8 mouse cellular contexts compared by ENCODE assay signal in the genomic region with DNA sequence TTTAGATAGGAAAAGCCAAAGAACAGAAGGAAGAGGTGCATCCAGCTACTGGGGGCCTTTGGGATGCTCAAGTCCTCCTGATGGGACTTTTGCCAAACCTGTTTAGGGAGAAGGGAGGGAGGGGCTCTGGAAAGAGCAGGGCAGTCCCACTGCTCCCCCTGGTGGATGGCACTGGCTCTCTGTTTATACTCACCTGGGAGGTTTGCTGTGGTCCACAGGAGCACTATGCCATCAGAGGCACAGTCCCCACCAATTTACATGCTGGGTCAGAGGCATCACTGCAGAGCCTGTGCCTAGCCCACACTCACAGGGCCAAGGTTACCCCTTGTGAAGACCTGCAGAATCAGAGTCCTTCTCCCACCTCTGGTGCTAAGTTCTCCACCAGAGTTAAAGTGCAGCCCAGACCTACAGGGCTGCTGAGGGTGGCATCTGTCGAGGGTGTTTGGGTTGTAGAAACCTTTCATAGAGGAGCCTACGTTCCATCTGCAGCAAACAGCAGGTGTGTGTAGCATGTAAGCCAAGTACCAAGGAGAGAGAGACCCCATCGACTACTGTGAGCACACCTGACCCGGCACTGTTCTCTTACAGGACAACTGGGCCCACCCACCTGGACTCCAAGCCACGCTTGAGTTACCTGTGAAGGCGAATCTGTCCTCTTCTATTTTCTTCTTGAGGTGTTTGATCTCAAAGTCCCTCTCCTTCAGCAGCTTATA. TPM values are rescaled to one million over a fixed set of nuclear protein-coding genes. Genes with fewer than 3 reads are reported as not detected.
A peak's percentile ranks its signal among the peaks of the same experiment; 100 is the strongest.
DNase-seq lines count a peak whose midpoint lies in the region; ATAC-seq and TF ChIP-seq lines count a peak whose summit lies in the region.

No protein-coding gene starts in this region.

- no peak overlapping the region for H3K4me3 ChIP-seq in heart, embryonic 11.5 days (ENCODE audit: low read depth, low read length)
- H3K4me3 ChIP-seq in testis, adult 2 months (ENCODE audit: control insufficient read depth, low read depth, low read length): no peak overlapping the region
- H3K4me3 ChIP-seq in kidney, adult 2 months (ENCODE audit: insufficient read depth, low read depth, low read length): no peak overlapping the region

- DNase-seq in heart, adult 11 months: peak; percentile 90
- DNase-seq in testis, postnatal 14 days (ENCODE audit: low spot score): no peak
- peak; percentile 53 to 74 for DNase-seq in cerebellum, postnatal 14 days
- DNase-seq in kidney, adult 2 months: peak; percentile 59
- peak; percentile 69 for DNase-seq in lung, postnatal 36 days
- peak; percentile 18 to 58 for DNase-seq in thymus, postnatal 10 days (ENCODE audit: low spot score in 2 of 2)

- WGBS in heart, embryonic 11.5 days (ENCODE audit: insufficient replicate concordance): 67% methylated on average over 6 of the region's 6 CpGs
- 69% methylated on average over 6 of the region's 6 CpGs for WGBS in kidney, adult 2 months

- peak; percentile 37; the same call in 1 of the 2 replicates for TF ChIP-seq CTCF in testis, adult 2 months (IDR thresholded peaks at IDR 0.05; ENCODE audit: control insufficient read depth, insufficient read depth, insufficient replicate concordance, low read depth, low read length)
- peak; percentile 71 for TF ChIP-seq CTCF in kidney, adult 2 months (conservative IDR thresholded peaks at IDR 0.05; ENCODE audit: insufficient read depth, insufficient read length, low read depth, low read length)

- H3K4me1 ChIP-seq in heart, embryonic 11.5 days (ENCODE audit: control insufficient read depth, insufficient read depth, low read length): no peaks in the 10 kb centered on the region
- H3K4me1 ChIP-seq in testis, adult 2 months (ENCODE audit: control insufficient read depth, insufficient read depth, low read length): no peaks in the 10 kb centered on the region
- H3K4me1 ChIP-seq in kidney, adult 2 months (ENCODE audit: control insufficient read depth, insufficient read depth, low read length): no peaks in the 10 kb centered on the region

- no peaks in the 10 kb centered on the region for H3K27me3 ChIP-seq in heart, embryonic 11.5 days (ENCODE audit: control insufficient read depth, insufficient read depth, low read length)
- no peaks in the 10 kb centered on the region for H3K27me3 ChIP-seq in testis, adult 2 months (ENCODE audit: control insufficient read depth, insufficient read depth, low read length)
- H3K27me3 ChIP-seq in kidney, adult 2 months (replicated peaks; ENCODE audit: control insufficient read depth, insufficient read depth, low read length): no peaks in the 10 kb centered on the region

- no peak for ATAC-seq in heart, embryonic 11.5 days (replicated peaks; ENCODE audit: insufficient number of reproducible peaks, low FRiP score, low TSS enrichment)

- H3K27ac ChIP-seq in heart, embryonic 11.5 days (ENCODE audit: low read depth, low read length): no peak overlapping the region
- no peak overlapping the region for H3K27ac ChIP-seq in testis, adult 2 months (ENCODE audit: control insufficient read depth, insufficient read depth, low read depth, low read length)
- H3K27ac ChIP-seq in kidney, adult 2 months (ENCODE audit: insufficient read depth, low read depth, low read length): no peak overlapping the region

- no peaks in the 10 kb centered on the region for H3K9me3 ChIP-seq in heart, embryonic 11.5 days (replicated peaks; ENCODE audit: control insufficient read depth, low read length)

- H3K9ac ChIP-seq in heart, embryonic 11.5 days (ENCODE audit: low read depth, low read length): no peak overlapping the region

- H3K36me3 ChIP-seq in heart, embryonic 11.5 days (ENCODE audit: control insufficient read depth, insufficient read depth, low read length): no peaks in the 10 kb centered on the region
- no peaks in the 10 kb centered on the region; the same call in 1 of the 2 replicates for H3K36me3 ChIP-seq in testis, adult 2 months (ENCODE audit: control insufficient read depth, insufficient read depth, low read length)
- H3K36me3 ChIP-seq in kidney, adult 2 months (ENCODE audit: control insufficient read depth, insufficient read depth, low read length): no peaks in the 10 kb centered on the region

- no peak overlapping the region for H3K4me2 ChIP-seq in heart, embryonic 11.5 days

- TF ChIP-seq POLR2A in testis, adult 2 months (IDR thresholded peaks at IDR 0.05; ENCODE audit: control insufficient read depth, low read depth, low read length): no peak
- no peak for TF ChIP-seq POLR2A in kidney, adult 2 months (IDR thresholded peaks at IDR 0.05; ENCODE audit: low read depth, low read length)

RNA-seq across cellular contexts. Expression of a gene that starts 8.9 kb away (rescaled TPM):
- polyA plus RNA-seq in heart, embryonic 11.5 days (2014; fragmentation: Nextera tagmentation; extraction: Ambion mirVana): 0.23 TPM in 1 of 2 replicates, not detected in the other
- polyA plus RNA-seq in testis, adult 2 months (2012; rRNA removed): 109 and 125 TPM in 2 replicates
- 0.30 TPM in 2 replicates for polyA plus RNA-seq in kidney, adult 2 months (2012; rRNA removed)

RNA-seq across cellular contexts. Expression of a gene that starts 27.8 kb away (rescaled TPM):
- 241 and 243 TPM in 2 replicates for polyA plus RNA-seq in heart, embryonic 11.5 days (2014; fragmentation: Nextera tagmentation; extraction: Ambion mirVana)
- polyA plus RNA-seq in testis, adult 2 months (2012; rRNA removed): 42.4 and 43.9 TPM in 2 replicates
- polyA plus RNA-seq in kidney, adult 2 months (2012; rRNA removed): 22.7 and 36.6 TPM in 2 replicates

RNA-seq across cellular contexts. Expression of a gene that starts 38.1 kb away (rescaled TPM):
- 3.6 and 4.8 TPM in 2 replicates for polyA plus RNA-seq in heart, embryonic 11.5 days (2014; fragmentation: Nextera tagmentation; extraction: Ambion mirVana)
- polyA plus RNA-seq in testis, adult 2 months (2012; rRNA removed): 19.8 and 21.3 TPM in 2 replicates
- polyA plus RNA-seq in kidney, adult 2 months (2012; rRNA removed): 19.1 and 22.5 TPM in 2 replicates

RNA-seq across cellular contexts. Expression of a gene that starts 53.0 kb away (rescaled TPM):
- 0.59 and 0.84 TPM in 2 replicates for polyA plus RNA-seq in heart, embryonic 11.5 days (2014; fragmentation: Nextera tagmentation; extraction: Ambion mirVana)
- polyA plus RNA-seq in testis, adult 2 months (2012; rRNA removed): 0.14 and 0.23 TPM in 2 replicates
- polyA plus RNA-seq in kidney, adult 2 months (2012; rRNA removed): 1.6 TPM in 1 of 2 replicates, not detected in the other

Comparison
In these comparisons a context has a peak if more than half of its experiments do, and no peak if none do; other contexts are left out.
1. RNA of a gene that starts 8.9 kb away (polyA plus RNA-seq): 109 to 125 TPM in testis, adult 2 months; 0.30 TPM in kidney, adult 2 months and 0.23 TPM in heart, embryonic 11.5 days; every median in the first group is over 10 times any median in the second.